Mouse (Mus musculus) gonadal fat pad, adult 2 months (tissue): ENCODE measurements around the gene Tmeff1. TPM values are rescaled to one million over a fixed set of nuclear protein-coding genes. Genes with fewer than 3 reads are reported as not detected.

Experiments
- DNase-seq: peaks from one replicate; pipeline ENCODE4 v3.0.0-alpha.2; 2012; ENCODE audit warnings: low read depth
- polyA plus RNA-seq: library from polyadenylated mRNA; depleted of rRNA; stranded (reverse); fragments of >200 nt; gene quantifications from 2 replicates; pipeline ENCODE4 v1.2.3, GENCODE M21; 2012

Gene Tmeff1
- polyA plus RNA-seq, 1 experiment = 7.1 TPM

GRCm38 (mm10) chr4:48564962-48565361 is 20.0 kb upstream of the Tmeff1 start:
- no peak for DNase-seq

GRCm38 (mm10) chr4:48576361-48576760 is 8.6 kb upstream of the Tmeff1 start:
- no peak for DNase-seq

- DNase-seq = no peak
Observed at GRCm38 (mm10) chr4:48577831-48578230, 7.1 kb upstream of the Tmeff1 start.

- no peak for DNase-seq
Observed at GRCm38 (mm10) chr4:48578399-48578798, 6.6 kb upstream of the Tmeff1 start.

- DNase-seq = no peak
Observed at GRCm38 (mm10) chr4:48579475-48580110, 5.4 kb upstream of the Tmeff1 start.

GRCm38 (mm10) chr4:48581201-48581600 is 3.8 kb upstream of the Tmeff1 start:
- no peak for DNase-seq

GRCm38 (mm10) chr4:48581993-48582392 is 3.0 kb upstream of the Tmeff1 start:
- DNase-seq = no peak

- no peak for DNase-seq
Observed at GRCm38 (mm10) chr4:48582941-48583340, 2.0 kb upstream of the Tmeff1 start.

GRCm38 (mm10) chr4:48585241-48586098 is 496 bp downstream of the Tmeff1 start:
- no peak for DNase-seq

- no peak for DNase-seq
Observed at GRCm38 (mm10) chr4:48586099-48586821, 1.3 kb downstream of the Tmeff1 start.

GRCm38 (mm10) chr4:48587526-48587925 is 2.6 kb downstream of the Tmeff1 start:
- DNase-seq = no peak

- no peak for DNase-seq
Observed at GRCm38 (mm10) chr4:48588576-48588975, 3.6 kb downstream of the Tmeff1 start.

GRCm38 (mm10) chr4:48590862-48591261 is 5.9 kb downstream of the Tmeff1 start:
- DNase-seq = no peak

GRCm38 (mm10) chr4:48591390-48591789 is 6.4 kb downstream of the Tmeff1 start:
- DNase-seq = no peak

GRCm38 (mm10) chr4:48592328-48592727 is 7.4 kb downstream of the Tmeff1 start:
- DNase-seq = no peak

GRCm38 (mm10) chr4:48592844-48593243 is 7.9 kb downstream of the Tmeff1 start:
- DNase-seq = no peak

- DNase-seq = no peak
Observed at GRCm38 (mm10) chr4:48596111-48596510, 11.1 kb downstream of the Tmeff1 start.

- no peak for DNase-seq
Observed at GRCm38 (mm10) chr4:48605650-48606049, 20.7 kb downstream of the Tmeff1 start.

- DNase-seq = no peak
Observed at GRCm38 (mm10) chr4:48609485-48609884, 24.5 kb downstream of the Tmeff1 start.

GRCm38 (mm10) chr4:48610251-48610650 is 25.3 kb downstream of the Tmeff1 start:
- DNase-seq = no peak

- no peak for DNase-seq
Observed at GRCm38 (mm10) chr4:48615483-48615882, 30.5 kb downstream of the Tmeff1 start.

- no peak for DNase-seq
Observed at GRCm38 (mm10) chr4:48617201-48617600, 32.2 kb downstream of the Tmeff1 start.

GRCm38 (mm10) chr4:48620121-48620520 is 35.1 kb downstream of the Tmeff1 start:
- no peak for DNase-seq
